Mouse (Mus musculus) embryonic facial prominence, embryonic 13.5 days (tissue): ENCODE results near the gene Rbm15. TPM values are rescaled to one million over a fixed set of nuclear protein-coding genes. Genes with fewer than 3 reads are reported as not detected.

Experiments
- ATAC-seq: fragments of 200-750 bp; cut with Nextera tagmentation; 2 replicates; pipeline ENCODE4 v1.8.0; 2017; ENCODE audit warnings: low read depth; ENCODE audit not compliant: insufficient number of reproducible peaks, insufficient read depth, low FRiP score, low TSS enrichment
- H3K27ac ChIP-seq: fragments of 300-500 bp; sonication (generic); 2 replicates; pipeline ENCODE4 v1.5.1; 2015; ENCODE audit warnings: moderate library complexity, mild to moderate bottlenecking, inconsistent platforms
- H3K27me3 ChIP-seq: fragments of 300-500 bp; sonication (generic); 2 replicates; pipeline ENCODE4 v1.6.1; 2015; ENCODE audit warnings: mild to moderate bottlenecking, inconsistent platforms
- H3K36me3 ChIP-seq: fragments of 300-500 bp; sonication (generic); 2 replicates; pipeline ENCODE4 v1.6.1; 2015; ENCODE audit warnings: mild to moderate bottlenecking, inconsistent platforms
- H3K4me1 ChIP-seq: fragments of 300-500 bp; sonication (generic); 2 replicates; pipeline ENCODE4 v1.6.1; 2015; ENCODE audit warnings: inconsistent platforms
- H3K4me2 ChIP-seq: fragments of 300-500 bp; sonication (generic); 2 replicates; pipeline ENCODE4 v1.6.1; 2015; ENCODE audit warnings: moderate library complexity, mild to moderate bottlenecking, inconsistent platforms
- H3K4me3 ChIP-seq: fragments of 300-500 bp; sonication (generic); 2 replicates; pipeline ENCODE4 v1.5.1; 2015; ENCODE audit warnings: mild to moderate bottlenecking, inconsistent platforms
- H3K9ac ChIP-seq: fragments of 300-500 bp; sonication (generic); 2 replicates; pipeline ENCODE4 v1.6.1; 2015; ENCODE audit warnings: mild to moderate bottlenecking, inconsistent platforms
- H3K9me3 ChIP-seq: fragments of 300-500 bp; sonication (generic); 2 replicates; pipeline ENCODE4 v1.6.1; 2016; ENCODE audit warnings: inconsistent platforms
- WGBS: fragments of 180-500 bp; shearing (Covaris S2); methylation state at CpG from one replicate; pipeline ENCODE4 v1.1.7; 2015; ENCODE audit warnings: mixed read lengths; 5-methylcytosine and 5-hydroxymethylcytosine counted together
- polyA plus RNA-seq: library from polyadenylated mRNA; unstranded; fragments of >200 nt; fragmentation: Nextera tagmentation; extraction: Ambion mirVana; gene quantifications from 2 replicates; pipeline ENCODE4 v1.2.1, GENCODE M21; 2015

Rbm15 gene
- polyA plus RNA-seq, 1 experiment from 2014 or later: 15.8 TPM

GRCm38 (mm10) chr3:107275996-107276395 lies 57.5 kb downstream of the Rbm15 start:
- H3K9ac ChIP-seq: no peak overlapping the region
- no peak overlapping the region for H3K27ac ChIP-seq
- WGBS: 66% methylated on average over 4 of the region's 4 CpGs
- H3K27me3 ChIP-seq: no peaks in the 10 kb centered on the region; the same call in 1 of the 2 replicates
- H3K4me2 ChIP-seq: no peak overlapping the region
- peaks cover 12% of the 10 kb centered on the region for H3K4me1 ChIP-seq
- H3K9me3 ChIP-seq: no peaks in the 10 kb centered on the region
- H3K36me3 ChIP-seq: no peaks in the 10 kb centered on the region
- no peak overlapping the region for H3K4me3 ChIP-seq
- no peak for ATAC-seq

Other genes with a start within 250 kb of the Rbm15 start
- gene Kcna2, start 232.5 kb downstream of the Rbm15 start, polyA plus RNA-seq: 0.07 and 0.18 TPM in 2 replicates
- not detected in 2 replicates for gene Kcna10, start 150.6 kb downstream of the Rbm15 start, polyA plus RNA-seq
- 0.34 and 1.4 TPM in 2 replicates for gene Cym, start 111.9 kb downstream of the Rbm15 start, polyA plus RNA-seq
- gene A630076J17Rik, start 103.1 kb downstream of the Rbm15 start, polyA plus RNA-seq: not detected in 2 replicates
- gene Prok1, start 94.0 kb downstream of the Rbm15 start, polyA plus RNA-seq: 0.13 TPM in 1 of 2 replicates, not detected in the other
- 194 and 201 TPM in 2 replicates for gene Lamtor5, start 54.8 kb downstream of the Rbm15 start, polyA plus RNA-seq
- gene Slc16a4, start 42.4 kb downstream of the Rbm15 start, polyA plus RNA-seq: 3.6 and 5.3 TPM in 2 replicates
- 0.21 and 0.22 TPM in 2 replicates for gene Kcnc4, start 125.9 kb upstream of the Rbm15 start, polyA plus RNA-seq
- gene Slc6a17, start 184.3 kb upstream of the Rbm15 start, polyA plus RNA-seq: 9.5 and 10.3 TPM in 2 replicates
- gene Ubl4b, start 221.4 kb upstream of the Rbm15 start, polyA plus RNA-seq: 0.34 and 0.44 TPM in 2 replicates